Comparison of ENCODE assay signal across 8 mouse cellular contexts in genomic region chr3:131214841-131215240, GRCm38 (mm10). TPM values are rescaled to one million over a fixed set of nuclear protein-coding genes. Genes with fewer than 3 reads are reported as not detected.
A peak's percentile ranks its signal among the peaks of the same experiment; 100 is the strongest.
DNase-seq lines count a peak whose midpoint lies in the region; TF ChIP-seq lines count a peak whose summit lies in the region.

No protein-coding gene starts in this region.

- H3K4me1 ChIP-seq in liver, adult 2 months (ENCODE audit: control insufficient read depth, insufficient read depth, low read length) = no peaks in the 10 kb centered on the region

- no peaks in the 10 kb centered on the region for H3K36me3 ChIP-seq in liver, adult 2 months (ENCODE audit: control insufficient read depth, insufficient read depth, low read length)

- DNase-seq in heart, adult 18-20 months = peak; percentile 12 to 31
- no peak for DNase-seq in heart, adult 8-10 months (ENCODE audit: low spot score)
- DNase-seq in spleen, adult 18-20 months = peak; percentile 32 to 67
- DNase-seq in spleen, adult 12 weeks (ENCODE audit: low spot score) = no peak
- peak; percentile 16 for DNase-seq in c-Kit-positive CD71-positive TER-119-positive erythroid progenitor cells, embryonic 14.5 days (ENCODE audit: low spot score)
- DNase-seq in liver, adult 2 months (ENCODE audit: extremely low read depth, low read depth, low spot score) = no peak
- DNase-seq in testis, postnatal 10 days (ENCODE audit: low spot score) = peak; percentile 79
- DNase-seq in yolk sac, embryonic 10.5 days (ENCODE audit: low spot score) = no peak

- no peaks in the 10 kb centered on the region for H3K79me2 ChIP-seq in liver, adult 2 months (ENCODE audit: control insufficient read depth, insufficient read depth, low read length)

- H3K4me3 ChIP-seq in liver, adult 2 months (ENCODE audit: insufficient read depth, low read depth, low read length) = no peak overlapping the region

- TF ChIP-seq CTCF in liver, adult 2 months (IDR thresholded peaks at IDR 0.05; ENCODE audit: low read depth, low read length) = peak; percentile 85

- 58% methylated on average over 9 of the region's 9 CpGs for WGBS in liver, adult 2 months

- no peak overlapping the region for H3K9ac ChIP-seq in liver, adult 2 months (ENCODE audit: low read depth, low read length)

- no peak for TF ChIP-seq POLR2A in liver, adult 2 months (IDR thresholded peaks at IDR 0.05; ENCODE audit: extremely low read depth, insufficient read depth, low read length)

- no peak overlapping the region for H3K27ac ChIP-seq in liver, adult 2 months (replicated peaks; ENCODE audit: insufficient read depth, low read depth, low read length)

- H3K27me3 ChIP-seq in liver, adult 2 months (ENCODE audit: control insufficient read depth, insufficient read depth, low read length) = no peaks in the 10 kb centered on the region

RNA-seq across cellular contexts. Expression of gene Hadh, which starts 57.1 kb away (rescaled TPM):
- 100 to 1,000 TPM; 762 to 848 TPM for total RNA-seq in heart, adult 18-20 months (2021)
- total RNA-seq in heart, adult 8-10 months (2022) = 100 to 1,000 TPM; 729 to 925 (median 854) TPM
- total RNA-seq in liver, adult 2 months (2014; rRNA removed) = 282 and 302 TPM in 2 replicates
- polyA plus RNA-seq in liver, adult 2 months (2012; rRNA removed) = 366 and 410 TPM in 2 replicates

Comparison
In these comparisons a context has a peak if more than half of its experiments do, and no peak if none do; other contexts are left out.
1. DNase-seq: peak in heart, adult 18-20 months (2 of 2), spleen, adult 18-20 months (2 of 2), c-Kit-positive CD71-positive TER-119-positive erythroid progenitor cells, embryonic 14.5 days (single experiment) and testis, postnatal 10 days (single experiment); none in heart, adult 8-10 months (single experiment), spleen, adult 12 weeks (single experiment), liver, adult 2 months (single experiment) and yolk sac, embryonic 10.5 days (single experiment).